Mouse (Mus musculus): ENCODE data around the gene Hbp1.

Gene Hbp1

DNA sequence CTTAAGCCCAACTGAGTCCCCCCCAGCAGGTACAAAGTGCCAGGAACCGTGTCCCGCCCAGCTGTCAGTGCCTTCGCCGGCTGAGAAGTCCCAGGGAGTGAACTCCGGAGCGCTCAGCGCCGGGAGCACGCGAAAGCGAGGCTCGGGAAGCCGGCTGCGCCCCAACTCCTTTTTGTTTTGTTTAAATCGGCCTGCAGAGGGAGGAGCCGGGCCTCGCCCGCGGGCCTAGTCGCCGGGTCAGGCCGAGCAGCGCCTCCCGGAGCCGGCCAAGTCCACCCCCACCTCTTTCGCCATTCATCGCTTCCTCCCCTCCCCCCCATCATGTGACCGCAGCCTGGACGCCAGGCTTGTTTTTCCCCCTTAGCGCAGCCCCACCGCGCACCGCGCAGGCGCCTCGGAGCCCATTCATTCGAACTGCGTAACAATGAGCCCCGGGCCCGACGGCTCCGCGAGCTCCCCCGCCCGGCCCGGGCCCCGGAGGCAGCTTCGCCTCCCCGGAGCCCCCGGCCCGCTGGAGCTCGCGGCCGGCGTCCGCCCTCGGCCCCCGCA lies 1.1 kb downstream of the Hbp1 start:
- peak; percentile 94 to 96 for DNase-seq

DNA sequence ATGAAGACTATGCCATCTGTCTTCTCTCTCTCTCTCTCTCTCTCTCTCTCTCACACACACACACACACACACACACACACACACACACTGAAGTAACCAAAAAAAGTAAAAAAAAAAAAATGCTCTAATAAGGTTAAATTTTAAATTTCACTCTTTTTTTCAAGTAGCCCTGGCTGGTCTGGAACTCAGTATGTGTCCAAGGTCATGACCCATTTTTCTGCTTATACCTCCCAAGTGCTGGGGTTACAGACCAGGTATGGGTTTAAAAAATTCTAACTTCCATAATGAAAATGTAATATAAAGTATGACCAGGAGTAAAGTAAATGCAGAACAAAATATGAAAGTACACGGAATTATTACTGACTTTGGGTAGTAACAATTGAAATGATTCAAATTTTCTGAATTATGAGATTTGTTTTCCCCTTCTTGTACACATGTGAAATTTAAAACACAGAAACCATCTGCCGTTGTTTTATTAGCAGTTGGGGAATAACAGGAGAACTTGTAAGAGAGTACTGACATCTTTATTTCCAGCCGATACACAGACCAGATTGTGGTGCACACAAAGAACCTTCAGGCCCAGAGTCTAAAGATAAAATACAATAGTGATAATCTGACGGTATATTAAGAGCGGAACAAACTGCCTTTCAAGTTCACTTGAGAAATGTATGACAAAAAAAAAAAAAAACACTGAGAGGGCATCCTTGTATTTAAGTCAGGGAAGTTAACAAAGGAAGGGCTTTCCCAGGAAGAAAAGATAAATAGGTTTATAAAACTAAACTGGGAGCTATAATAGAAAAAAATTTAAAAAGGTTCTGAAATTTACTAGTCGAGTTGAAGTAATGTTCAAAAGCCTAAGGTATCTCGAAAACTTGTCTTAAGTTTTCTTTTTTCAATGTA lies 2.0 kb downstream of the Hbp1 start:
- DNase-seq: no peak

GRCm38 (mm10) chr12:31947476-31947875 lies 2.9 kb downstream of the Hbp1 start:
- peak in 1 of 2 experiments; percentile 30 for DNase-seq

- DNase-seq: no peak
Measured at GRCm38 (mm10) chr12:31944405-31944804, 5.9 kb downstream of the Hbp1 start.

- no peak for DNase-seq
Measured at GRCm38 (mm10) chr12:31943020-31943654, 7.2 kb downstream of the Hbp1 start.

GRCm38 (mm10) chr12:31939026-31939425 lies 11.3 kb downstream of the Hbp1 start:
- no peak for DNase-seq

DNA sequence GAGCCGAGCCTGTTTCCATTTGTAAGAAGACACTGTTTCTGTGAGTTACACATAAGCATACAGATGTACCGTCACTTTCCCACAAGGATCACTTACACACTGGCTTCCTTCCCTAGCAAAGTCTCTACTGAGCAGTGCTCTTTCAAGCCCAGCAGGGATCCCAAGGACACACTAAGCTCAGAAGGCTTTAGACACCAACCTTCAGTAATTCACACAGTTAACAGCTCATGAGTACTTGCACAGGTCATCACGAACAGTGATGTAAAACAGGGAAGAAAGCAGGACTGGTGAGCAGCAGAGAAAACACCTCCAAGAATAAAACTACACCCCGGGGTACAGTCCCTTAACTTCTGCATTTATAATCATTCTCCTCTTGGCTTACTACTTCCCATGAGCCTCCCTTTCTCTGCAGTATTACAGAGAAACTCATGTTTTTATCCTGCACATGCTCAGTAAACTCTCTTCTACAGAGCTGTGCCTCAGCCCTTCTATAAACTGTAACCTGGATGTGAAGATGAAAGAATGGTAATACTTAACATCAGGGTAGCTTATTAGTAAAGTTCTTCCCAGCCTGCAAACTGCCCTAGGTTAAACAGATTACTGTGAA lies 11.8 kb downstream of the Hbp1 start:
- no peak for DNase-seq

- no peak for DNase-seq
Measured at GRCm38 (mm10) chr12:31937613-31938012, 12.7 kb downstream of the Hbp1 start.

DNA sequence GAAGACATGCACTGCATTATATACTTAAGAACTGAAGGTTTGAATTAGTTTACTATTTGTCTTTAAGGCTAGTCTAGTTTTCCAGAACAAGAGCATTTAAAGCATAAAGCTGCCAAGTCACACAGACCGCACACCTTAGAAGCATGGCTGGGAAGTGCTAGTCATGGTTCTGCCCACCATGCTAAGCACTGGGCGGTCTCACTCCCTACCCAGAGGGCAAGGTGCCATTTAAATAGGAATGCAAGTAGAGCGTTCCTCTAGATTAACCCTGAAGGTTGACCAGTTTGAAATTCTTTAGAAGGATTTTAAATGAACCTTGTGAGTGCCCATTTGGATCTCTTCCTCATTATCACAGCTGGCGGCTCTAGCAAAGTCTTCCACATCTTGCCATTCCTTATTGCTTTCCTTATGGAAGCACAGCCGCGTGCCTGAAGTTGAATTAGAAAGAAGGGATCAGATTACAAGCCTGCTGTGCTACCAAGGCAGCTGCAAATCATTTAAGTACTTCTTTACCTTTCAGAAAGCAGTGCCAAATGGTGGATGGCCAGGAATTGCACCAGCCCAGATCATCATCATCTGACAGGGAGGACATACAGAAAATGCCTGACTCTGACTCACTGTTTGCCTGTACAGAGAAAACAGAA lies 13.6 kb downstream of the Hbp1 start:
- DNase-seq: no peak

DNA sequence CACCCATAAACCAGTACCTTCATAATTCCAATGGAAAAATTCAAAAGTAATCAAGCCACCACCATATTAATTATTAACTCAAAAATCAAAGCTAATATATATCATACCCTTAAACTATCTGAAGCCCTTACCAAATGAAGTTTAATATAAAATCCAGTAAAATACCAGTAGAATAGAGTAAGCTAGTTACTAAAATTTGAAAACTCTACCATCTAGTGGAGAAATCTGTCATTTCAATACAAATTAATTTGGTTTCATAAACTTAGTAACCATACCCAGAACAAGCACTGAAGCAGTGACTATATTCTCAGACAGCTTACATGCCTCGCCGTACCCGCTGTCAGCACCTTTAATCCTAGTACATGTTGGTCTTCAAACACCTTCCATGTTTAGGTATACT lies 18.5 kb downstream of the Hbp1 start:
- no peak for DNase-seq

DNA sequence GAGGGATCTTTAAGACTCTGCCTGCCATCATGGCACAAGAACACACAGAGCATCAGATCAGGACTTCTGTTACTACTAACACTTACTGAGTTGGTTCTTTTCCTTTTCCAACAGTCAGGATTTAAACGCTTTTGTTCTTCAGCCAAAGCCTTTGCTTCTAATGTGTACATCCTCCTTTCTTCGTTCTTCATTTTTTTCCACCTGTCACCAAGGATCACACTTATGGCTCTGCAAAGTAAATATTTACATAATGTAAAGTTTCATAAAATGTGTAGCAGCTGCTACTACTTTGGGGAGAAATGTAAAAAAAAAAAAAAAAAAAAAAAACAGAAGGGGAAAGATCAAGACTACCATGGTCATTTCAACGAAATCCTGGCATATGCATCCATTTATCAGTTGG lies 21.8 kb downstream of the Hbp1 start:
- DNase-seq: no peak

DNA sequence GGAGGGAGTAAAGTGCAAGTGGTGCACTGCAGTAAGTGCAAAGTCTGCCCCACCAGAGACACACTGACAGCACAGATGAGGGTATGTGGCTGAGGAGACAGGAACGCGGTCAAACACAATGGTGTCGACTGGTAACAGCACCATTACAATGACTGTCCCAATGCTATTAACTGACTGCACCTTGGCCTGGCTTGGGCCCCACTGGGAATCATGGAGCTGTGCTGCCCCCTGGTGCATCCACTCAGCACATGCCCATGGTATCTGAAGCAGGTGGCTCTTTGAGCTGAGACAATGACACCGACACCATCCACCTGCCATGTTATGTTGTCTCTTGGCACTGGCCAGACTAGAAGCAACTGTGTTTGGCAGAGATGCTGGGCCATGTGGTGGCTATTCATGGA lies 23.7 kb downstream of the Hbp1 start:
- DNase-seq: peak; percentile 41 to 47

- DNase-seq: no peak
Measured at GRCm38 (mm10) chr12:31925343-31925742, 25.0 kb downstream of the Hbp1 start.

- no peak for DNase-seq
Measured at GRCm38 (mm10) chr12:31924135-31924534, 26.2 kb downstream of the Hbp1 start.

DNA sequence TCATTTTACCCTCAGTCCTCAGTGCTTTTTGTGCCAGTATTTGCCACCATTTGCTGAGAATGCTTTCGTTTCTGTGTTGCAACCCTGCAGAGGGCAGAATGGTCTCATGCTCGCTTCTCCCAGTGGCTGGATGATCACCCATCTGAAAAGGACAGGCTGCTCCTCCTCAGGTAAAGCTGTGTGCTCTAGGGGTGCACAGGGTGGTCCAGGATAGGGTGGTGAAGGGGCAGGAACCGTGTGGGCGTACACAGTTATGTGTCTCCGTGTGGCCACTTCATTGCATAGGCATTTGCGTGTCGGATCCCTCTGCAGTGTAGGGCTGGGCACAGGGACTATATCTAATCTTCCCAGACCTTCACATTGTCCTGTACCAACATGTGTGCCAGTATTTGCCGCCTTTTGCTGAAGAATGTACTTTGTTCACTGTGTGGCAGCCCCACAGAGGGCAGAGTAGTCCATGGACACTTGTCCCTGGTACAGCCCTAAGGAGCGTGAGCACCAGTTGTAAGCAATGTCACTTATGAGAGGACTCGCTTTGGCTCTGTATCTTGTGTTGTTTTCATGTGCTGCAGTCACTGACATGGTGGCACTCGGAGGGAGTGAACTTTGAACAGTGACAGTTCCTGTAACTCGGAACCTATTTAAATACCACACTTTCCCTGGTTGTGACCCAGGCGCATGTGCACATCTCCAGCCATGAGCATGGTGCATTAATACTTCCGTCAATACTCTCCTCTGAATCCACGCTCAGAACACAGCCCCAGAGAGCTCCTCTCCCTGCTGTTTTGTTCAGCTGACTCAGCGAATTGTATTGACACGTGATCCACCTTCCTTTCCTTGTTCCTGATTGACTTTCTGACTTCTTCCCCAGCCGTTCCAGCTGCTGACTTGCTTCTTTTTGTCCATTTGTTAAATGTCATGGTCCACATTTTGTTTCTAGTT lies 29.6 kb downstream of the Hbp1 start:
- no peak for DNase-seq

DNA sequence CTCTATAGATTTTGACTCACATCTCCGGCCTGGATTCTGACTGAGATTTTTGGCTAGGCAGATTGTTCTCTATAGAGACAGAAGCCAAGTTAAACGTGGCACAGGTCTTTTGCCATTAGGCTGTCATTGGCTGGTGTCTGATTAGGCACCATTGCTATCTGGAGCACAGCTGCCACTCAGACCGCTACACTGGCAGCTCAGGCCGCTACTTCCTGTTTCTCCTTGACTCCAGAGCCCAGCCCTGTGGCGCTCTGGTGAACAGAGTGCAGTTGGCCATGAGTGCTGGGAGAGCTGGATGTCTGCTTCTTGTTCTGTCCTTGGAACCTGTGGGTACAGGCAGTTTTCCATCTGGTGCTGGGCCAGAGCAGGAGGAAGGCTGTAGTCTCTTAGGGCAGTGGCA lies 33.1 kb downstream of the Hbp1 start:
- peak in 1 of 2 experiments; percentile 29 for DNase-seq

- no peak for DNase-seq
Measured at GRCm38 (mm10) chr12:31916691-31917090, 33.6 kb downstream of the Hbp1 start.

DNA sequence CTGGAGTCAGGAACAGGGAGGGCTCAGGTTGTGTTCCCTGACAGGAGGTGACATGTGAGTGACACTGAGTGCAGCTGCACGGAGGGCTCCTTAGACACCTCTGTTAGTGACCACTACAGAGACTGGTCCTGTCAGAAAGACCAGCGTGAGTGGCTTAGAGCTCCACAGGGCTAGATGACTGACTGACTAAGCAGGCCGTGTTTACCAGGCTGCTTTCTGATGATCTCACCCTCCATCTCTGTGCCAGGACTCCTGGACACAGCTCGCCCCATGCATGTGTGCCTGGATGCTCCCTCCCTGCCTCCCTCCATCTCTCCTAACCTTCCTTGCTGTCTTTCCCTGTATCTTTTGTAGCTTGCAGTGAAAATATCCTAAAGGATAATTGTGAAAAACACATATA lies 36.7 kb downstream of the Hbp1 start:
- peak in 1 of 2 experiments; percentile 34 for DNase-seq

DNA sequence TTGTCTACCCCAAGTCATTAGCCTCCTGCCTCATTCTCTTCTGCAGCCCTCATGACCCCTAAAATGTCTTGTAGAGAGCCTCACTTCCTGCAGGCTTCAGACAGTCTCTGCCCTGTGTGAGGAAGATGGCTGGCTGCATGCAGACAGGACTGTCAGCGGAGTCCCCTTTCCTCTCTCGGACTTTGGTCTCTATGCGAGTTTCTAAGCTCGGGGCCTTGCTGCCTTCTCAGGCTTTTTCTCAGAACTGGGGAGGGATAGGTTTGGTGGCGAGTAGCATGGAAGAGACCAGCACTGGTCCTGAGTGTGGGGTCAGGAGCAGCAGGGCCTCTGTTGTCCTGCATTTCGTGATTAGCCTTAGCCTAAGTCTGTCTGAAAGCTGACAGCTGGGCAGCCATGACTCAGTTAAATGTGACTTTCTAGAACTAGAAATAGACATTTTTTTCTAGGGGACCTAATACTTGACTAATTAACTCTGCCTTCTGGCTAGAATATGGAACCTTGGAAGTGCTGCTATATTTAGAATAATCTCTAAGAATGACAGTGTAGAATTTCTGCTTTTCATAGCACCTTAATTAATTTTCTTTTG lies 37.3 kb downstream of the Hbp1 start:
- no peak for DNase-seq

- no peak for DNase-seq
Measured at GRCm38 (mm10) chr12:31907436-31907835, 42.9 kb downstream of the Hbp1 start.
